Mouse (Mus musculus) cerebellum, postnatal 25 days (tissue): Measurements from ENCODE around the gene Ascc2.
"Not testable (repeated sequence)": the region's sequence is repeated elsewhere in the genome, so short reads cannot be mapped to it uniquely, and the experiment has no call there.

Experiments
- DNase-seq, 2 experiments: peaks; one replicate each; pipeline ENCODE4 v3.0.0; 2021; ENCODE audit warnings: mixed read lengths in 2 of 2

Ascc2 gene

GRCm38 (mm10) chr11:4634395-4634794 lies 3.2 kb upstream of the Ascc2 start:
- no peak for DNase-seq

GRCm38 (mm10) chr11:4636782-4637342 lies 685 bp upstream of the Ascc2 start:
- no peak for DNase-seq

- DNase-seq = no peak
Observed at GRCm38 (mm10) chr11:4638261-4638660, 714 bp downstream of the Ascc2 start.

- DNase-seq = no peak
Observed at GRCm38 (mm10) chr11:4641185-4641584, 3.6 kb downstream of the Ascc2 start.

- DNase-seq = no peak
Observed at GRCm38 (mm10) chr11:4643722-4644121, 6.2 kb downstream of the Ascc2 start.

- DNase-seq = not testable (repeated sequence)
Observed at GRCm38 (mm10) chr11:4645180-4645579, 7.6 kb downstream of the Ascc2 start.

GRCm38 (mm10) chr11:4646409-4646808 lies 8.9 kb downstream of the Ascc2 start:
- no peak for DNase-seq

- no peak for DNase-seq
Observed at GRCm38 (mm10) chr11:4659818-4660217, 22.3 kb downstream of the Ascc2 start.

- peak in 1 of 2 experiments; percentile 20 for DNase-seq
Observed at GRCm38 (mm10) chr11:4660309-4661025, 22.9 kb downstream of the Ascc2 start.

- DNase-seq = no peak
Observed at GRCm38 (mm10) chr11:4661324-4661723, 23.8 kb downstream of the Ascc2 start.

- DNase-seq = peak; percentile 66 to 77
Observed at GRCm38 (mm10) chr11:4661871-4662495, 24.4 kb downstream of the Ascc2 start.

- DNase-seq = no peak
Observed at GRCm38 (mm10) chr11:4662496-4662878, 24.9 kb downstream of the Ascc2 start.

- no peak for DNase-seq
Observed at GRCm38 (mm10) chr11:4671736-4672135, 34.2 kb downstream of the Ascc2 start.

- no peak for DNase-seq
Observed at GRCm38 (mm10) chr11:4674593-4674992, 37.0 kb downstream of the Ascc2 start.

- DNase-seq = no peak
Observed at GRCm38 (mm10) chr11:4675126-4675562, 37.6 kb downstream of the Ascc2 start.

GRCm38 (mm10) chr11:4675693-4676092 lies 38.1 kb downstream of the Ascc2 start:
- DNase-seq = no peak

- DNase-seq = no peak
Observed at GRCm38 (mm10) chr11:4677250-4677872, 39.8 kb downstream of the Ascc2 start.

GRCm38 (mm10) chr11:4678700-4679440 lies 41.3 kb downstream of the Ascc2 start:
- peak in 1 of 2 experiments; percentile 44 for DNase-seq

- no peak for DNase-seq
Observed at GRCm38 (mm10) chr11:4679441-4679832, 41.9 kb downstream of the Ascc2 start.

- DNase-seq = no peak
Observed at GRCm38 (mm10) chr11:4680126-4680525, 42.6 kb downstream of the Ascc2 start.

- no peak for DNase-seq
Observed at GRCm38 (mm10) chr11:4683516-4683915, 46.0 kb downstream of the Ascc2 start.

- DNase-seq = no peak
Observed at GRCm38 (mm10) chr11:4684186-4684585, 46.6 kb downstream of the Ascc2 start.

- DNase-seq = no peak
Observed at GRCm38 (mm10) chr11:4685071-4685470, 47.5 kb downstream of the Ascc2 start.
